Mouse (Mus musculus): ENCODE measurements at regions not wholly inside any gene's neighbourhood (a gene's known extent, or its start where the extent isn't known, plus 50 kb on each side); places are given as distances from the start of the nearest gene placed in this dataset.

DNA sequence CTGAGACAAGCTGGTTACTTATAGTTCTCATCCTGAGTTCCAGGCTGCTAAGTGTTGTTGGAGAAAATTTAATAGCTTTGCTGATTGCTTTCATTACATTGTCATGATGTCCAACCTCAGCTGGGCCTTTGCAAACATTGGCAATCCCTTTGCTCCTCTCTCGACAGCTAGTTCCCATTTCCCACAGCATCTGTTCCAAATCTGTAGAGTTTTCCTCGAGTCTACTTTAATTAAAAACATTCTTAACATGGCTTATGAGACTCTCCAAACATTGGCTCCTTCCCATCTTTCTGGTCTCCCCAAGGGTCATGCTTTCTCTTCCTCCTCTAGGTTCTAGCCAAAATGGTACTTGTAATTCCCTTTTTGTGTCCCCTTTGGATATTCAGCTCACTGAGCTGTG lies 672.6 kb upstream of the Gm8797 start:
- in situ Hi-C loops (cut with MboI, MseI), result no loop called here

DNA sequence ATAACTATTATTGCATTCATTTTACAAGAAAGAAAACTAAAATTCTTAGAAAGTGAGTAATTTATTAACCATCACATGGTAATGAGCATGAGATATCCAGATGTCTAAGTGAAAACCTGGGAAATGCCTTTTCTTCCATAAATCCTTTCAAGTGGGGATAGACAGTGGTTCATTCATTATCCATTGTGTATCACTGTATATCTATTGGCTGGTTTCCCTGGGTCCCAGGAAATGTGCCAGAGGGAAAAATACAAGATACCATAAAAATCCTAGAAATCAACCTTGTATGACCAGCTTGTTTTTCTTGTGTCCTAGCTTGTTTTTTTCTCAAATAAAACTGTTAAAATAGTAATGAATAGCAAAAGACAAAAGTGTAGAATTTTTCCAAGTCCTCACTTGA lies 663.9 kb upstream of the Gm8797 start:
- in situ Hi-C loops (cut with MboI, MseI), result no loop called here

DNA sequence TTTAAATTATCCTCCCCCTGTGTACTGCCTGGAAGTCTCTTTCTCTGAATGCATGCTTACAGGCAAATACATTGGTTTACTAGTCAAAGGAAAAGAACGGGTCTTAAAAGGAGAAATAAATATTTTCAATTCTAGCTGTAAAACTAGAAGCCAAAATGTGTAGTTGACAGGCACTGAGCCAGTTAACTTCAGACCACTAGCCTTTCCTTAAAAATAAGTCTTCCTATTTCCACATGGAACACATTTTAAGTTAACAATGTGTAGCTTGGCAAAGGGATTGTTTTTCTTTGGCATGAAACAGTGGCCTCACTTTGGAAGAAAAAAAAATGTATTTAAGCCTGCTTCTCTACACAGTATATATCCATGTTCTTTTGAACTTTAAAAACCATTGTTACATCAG lies 661.7 kb upstream of the Gm8797 start:
- in situ Hi-C loops (cut with MboI, MseI), result no loop called here

DNA sequence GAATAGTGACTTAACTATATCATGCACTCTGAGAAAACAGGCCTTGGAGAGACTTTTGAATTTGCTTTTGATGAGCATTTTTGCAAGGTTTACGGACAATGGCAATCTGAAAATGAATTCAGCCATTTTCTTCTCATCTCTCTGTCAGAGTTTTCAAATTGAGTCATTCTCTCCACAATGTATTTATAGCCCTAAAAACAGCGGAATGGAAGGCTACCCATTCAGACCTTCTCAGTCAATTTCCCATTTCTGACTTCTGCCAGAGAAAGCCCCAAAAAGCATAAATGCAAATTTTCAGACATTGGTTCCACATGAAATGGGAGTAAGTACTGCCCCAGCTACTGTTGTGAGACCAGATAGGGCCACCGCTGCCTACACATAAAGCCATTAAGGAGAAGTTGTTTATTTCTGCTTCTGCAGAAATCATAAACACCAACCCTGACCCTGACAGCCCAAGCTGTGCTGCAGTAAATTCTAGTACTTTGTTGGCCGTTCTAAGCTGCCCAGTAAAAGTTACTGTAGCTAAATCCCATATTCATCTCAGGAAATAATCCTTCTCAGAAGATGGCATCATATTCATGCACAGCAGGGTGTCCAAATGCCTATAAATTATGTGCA lies 661.1 kb upstream of the Gm8797 start:
- in situ Hi-C loops (cut with MboI, MseI), result loop anchor here (10.0 kb wide), 1 partner anchor 1215 kb away; no protein-coding TSS in a partner anchor

DNA sequence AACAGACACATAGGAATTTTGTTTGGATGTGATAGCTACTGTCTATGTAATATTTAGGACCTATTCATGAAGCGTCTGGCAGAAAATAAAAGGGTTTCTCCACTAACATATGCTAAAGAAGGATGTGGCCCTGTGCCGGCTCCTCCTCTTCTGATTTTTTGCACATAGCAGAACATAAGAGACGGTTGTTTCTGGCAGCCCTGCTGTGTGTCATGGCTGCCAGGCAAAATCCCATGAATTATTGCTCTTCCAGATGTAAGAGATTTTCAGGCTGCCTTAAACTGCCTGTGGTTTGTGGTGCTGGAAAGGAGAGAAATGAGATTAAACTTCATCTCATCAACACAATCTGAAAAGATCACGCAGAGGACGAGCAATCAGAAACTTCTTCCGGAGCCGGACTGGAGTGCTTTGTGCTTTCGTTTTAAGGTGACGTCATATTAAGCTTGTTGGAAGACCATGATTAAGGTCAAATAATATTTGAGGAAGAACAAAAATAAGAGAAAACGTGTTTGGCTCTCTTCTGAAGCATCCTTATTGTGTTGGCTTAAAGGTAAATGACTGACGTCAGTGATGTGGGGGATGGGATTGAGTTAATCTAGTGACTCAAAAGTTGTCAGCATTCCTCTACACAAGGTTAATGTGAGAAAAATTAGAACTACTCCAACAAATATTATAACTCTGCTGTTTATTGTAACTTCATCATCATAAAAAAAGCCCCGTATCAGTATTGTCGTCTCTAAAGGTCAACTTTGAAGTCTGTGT lies 660.3 kb upstream of the Gm8797 start:
- in situ Hi-C loops (cut with MboI, MseI), result loop anchor here (10.0 kb wide), 1 partner anchor 1215 kb away; no protein-coding TSS in a partner anchor

DNA sequence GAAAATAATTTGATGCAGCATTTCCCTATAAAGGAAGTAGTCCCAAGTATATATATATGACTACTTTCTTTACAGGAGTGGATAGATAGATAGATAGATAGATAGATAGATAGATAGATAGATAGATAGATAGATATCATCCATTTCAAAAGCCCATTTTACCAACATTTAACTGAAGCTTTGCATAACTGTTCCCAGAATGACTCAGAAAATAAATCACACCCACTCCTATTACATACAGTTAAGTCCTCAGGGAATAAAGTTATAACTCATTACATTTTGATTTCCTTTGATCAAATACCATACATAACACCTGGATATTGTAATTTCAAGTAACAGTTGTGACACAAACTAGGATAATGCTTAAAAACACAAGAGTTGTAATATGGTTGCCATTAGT lies 659.6 kb upstream of the Gm8797 start:
- in situ Hi-C loops (cut with MboI, MseI), result loop anchor here (10.0 kb wide), 1 partner anchor 1214 kb away; no protein-coding TSS in a partner anchor
